Mouse (Mus musculus) stomach, postnatal 0 days (tissue): ENCODE results near the gene Ptcd1.

Experiments used
- CTCF ChIP-seq: IDR thresholded peaks from 2 replicates; pipeline ENCODE4 v1.5.1; 2016; ENCODE audit warnings: antibody characterized with exemption, low read depth, mild to moderate bottlenecking, moderate library complexity
- EP300 ChIP-seq: optimal IDR thresholded peaks from 2 replicates; pipeline ENCODE3; 2016; ENCODE audit warnings: antibody characterized with exemption

GRCm38 (mm10) chr5:145178461-145178980 lies 11.6 kb upstream of the Ptcd1 start:
- no peak for TF ChIP-seq CTCF
- TF ChIP-seq EP300: no peak
